Mouse (Mus musculus): ENCODE results near the gene Lck.

Gene Lck

DNA sequence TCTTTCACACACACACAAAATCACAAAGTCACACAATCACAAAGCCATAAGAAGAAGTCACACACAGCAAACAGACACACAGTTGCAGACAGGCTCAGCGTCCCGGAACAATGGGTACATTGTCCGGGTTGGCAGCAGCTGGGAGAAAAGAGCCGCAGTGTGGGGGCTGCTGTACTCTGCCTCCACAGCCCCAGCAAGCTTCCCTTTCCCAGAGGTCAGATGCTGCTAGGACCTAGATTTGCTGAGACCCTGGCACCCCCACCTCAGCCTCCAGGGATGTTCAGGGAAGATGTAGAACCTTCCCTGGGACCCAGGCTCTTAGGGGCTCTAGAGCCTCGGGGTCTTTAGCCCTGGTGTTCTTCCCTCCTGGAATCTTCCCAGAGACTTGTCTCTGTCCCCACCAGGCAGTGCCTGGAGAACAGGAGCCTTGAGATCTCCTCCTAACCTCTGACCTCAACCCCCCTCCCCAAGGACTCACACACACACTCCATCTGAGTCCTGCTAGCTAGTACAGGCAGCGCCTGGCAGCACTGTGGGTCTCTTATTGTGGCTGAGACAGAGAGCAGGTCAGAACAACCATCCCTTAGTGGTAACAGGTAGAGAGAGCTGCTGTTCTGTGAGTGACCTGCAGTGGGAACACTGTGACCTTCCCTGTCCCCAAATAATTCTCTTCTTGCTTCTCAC lies 61.9 kb downstream of the Lck start:
- CTCF ChIA-PET = no interaction called here

DNA sequence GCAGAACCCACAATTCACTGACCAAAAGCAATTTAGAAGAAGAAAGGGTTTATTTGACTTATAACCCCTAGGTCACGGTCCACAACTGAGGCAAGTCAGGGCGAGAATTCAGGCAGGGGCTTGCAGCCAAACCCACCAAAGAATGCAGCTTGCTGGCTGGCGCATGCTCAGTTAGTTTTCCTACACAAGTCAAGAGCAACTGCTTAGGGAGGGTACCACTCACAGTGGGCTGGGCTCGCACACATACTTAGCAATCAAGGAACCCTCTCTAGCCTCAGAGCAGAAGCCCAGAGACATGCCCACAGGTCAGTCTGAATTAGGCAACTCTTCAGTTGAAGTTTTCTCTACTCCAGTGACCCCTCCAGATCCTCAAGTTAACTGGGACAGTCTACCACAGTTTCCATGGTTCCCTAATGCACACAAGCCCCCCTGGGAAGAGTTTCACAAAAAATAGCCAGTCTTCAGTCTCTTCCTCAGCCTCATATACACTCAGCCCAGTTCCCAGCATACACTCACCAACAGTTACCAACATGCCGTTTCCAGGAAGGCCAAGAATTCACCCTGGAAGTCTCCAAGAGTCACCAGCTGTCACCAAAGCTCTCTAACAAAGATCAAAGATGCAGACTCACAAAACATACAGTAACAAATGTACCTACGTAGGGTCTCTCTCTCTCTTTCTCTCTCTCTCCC lies 62.6 kb downstream of the Lck start:
- CTCF ChIA-PET = no interaction called here

DNA sequence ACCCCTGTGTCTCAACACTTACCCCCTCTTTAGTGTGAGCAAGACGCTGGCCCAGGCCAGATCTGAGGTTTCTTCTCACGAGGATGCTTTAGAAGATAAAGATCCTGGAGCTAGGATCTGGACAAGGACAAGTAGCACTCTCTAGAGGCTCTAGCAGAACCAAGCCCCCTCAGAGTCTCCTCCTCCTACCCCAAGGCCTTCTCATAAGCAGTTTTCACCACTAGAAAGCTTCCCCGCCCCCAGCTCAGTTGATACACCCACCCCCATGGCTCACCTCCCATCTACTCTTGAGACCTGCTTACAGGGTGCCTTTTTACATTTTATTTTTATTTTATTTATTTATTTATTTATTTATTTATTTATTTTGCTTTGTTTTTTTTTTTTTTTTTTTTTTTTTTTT lies 63.8 kb downstream of the Lck start:
- CTCF ChIA-PET = interaction anchor here (0.6 to 0.7 kb wide), 2 partner anchors 36 to 130 kb away, joined by 3 to 12 read pairs; no protein-coding TSS in a partner anchor

DNA sequence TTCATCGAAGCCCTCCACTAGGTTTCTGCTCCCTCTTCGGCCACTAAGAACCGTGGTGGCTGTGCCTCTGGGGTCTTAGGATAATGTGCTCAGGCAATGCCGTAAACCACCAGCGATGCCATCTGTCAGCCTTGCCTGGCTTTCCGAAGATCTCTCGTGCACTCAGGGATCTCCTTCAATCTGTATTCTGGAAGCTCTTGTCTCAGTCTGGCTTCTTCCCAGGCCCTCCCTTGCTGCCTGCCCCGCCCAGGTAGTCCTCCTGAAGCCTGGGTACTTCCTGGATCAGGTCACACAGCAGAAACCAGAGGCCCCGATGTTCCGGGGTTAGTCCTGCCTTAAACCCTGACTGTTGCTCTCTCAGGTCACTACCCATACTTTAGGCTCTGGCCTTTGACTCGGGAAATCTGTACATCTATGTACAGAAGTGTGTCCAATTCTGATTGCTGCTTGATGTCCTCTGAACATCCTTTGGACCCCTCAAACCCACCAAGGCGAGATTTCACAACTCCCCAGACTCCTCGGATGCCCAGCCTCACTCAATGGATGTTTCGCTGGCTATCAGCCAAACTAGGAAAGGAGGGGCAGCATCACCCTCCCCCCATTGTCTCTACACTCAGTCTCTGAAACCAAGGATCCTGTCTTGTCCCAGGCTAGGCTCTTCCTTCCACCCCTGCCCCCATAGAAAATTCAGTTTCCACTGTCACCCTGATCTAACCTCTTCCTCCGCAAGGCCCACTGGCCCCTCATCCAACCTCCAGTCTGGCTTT lies 64.4 kb downstream of the Lck start:
- CTCF ChIA-PET = interaction anchor here (0.6 to 0.8 kb wide), 4 partner anchors 16 to 129 kb away, joined by 3 to 13 read pairs (median 8); no protein-coding TSS in a partner anchor

DNA sequence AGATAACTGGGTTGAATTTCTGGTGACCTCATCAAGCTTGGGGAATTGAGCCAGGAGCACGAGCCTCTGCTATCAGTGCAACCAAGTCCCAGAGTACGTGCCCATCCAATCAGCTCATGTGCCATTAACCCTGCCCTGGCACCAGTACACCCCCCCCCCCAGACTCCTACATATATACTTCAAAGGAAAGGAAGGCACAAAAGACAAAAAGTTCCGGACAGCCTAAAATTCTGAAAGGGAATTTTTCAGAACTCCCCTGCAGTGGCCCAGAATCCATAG lies 65.3 kb downstream of the Lck start:
- CTCF ChIA-PET = interaction anchor here (0.7 to 0.8 kb wide), 3 partner anchors 15 to 502 kb away, joined by 3 to 13 read pairs (median 4); no protein-coding TSS in a partner anchor

DNA sequence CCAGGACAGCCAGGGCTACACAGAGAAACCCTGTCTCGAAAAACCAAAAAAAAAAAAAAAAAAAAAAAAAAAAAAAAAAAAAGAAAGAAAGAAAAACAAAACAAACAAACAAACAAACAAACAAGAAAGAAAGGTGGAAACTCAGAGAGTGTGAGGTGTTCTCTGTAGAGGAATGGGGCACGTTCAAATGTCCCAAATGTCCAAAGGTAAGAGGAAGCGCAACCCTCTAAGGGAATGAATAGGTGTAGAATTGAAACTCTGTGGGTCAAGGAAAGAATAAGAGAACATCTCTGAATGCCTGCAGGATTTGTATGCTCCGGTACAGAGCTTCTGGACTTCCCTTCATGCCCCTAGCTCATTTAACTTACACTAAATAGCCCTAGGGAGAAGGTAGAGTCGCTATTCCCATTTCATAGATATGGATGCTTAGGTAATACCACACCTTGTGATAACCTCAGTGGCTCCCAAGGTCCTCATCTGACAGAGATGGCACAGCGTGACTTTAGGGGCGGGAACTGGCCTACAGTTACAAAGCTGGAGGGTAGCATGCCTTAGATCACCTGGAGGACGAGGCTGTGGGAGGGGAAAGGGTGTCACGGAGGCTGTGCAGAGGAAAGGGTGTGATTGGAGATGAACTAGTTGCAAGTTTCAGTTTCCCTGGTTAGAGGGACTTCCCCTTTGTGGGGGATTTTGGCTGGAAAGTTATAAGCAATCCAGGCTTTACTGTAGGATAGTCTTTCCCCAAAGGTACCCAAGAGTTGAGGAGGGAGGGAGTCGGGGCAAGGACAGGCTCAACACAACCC lies 65.8 kb downstream of the Lck start:
- CTCF ChIA-PET = interaction anchor here (0.7 kb wide), 2 partner anchors 14 to 501 kb away, joined by 3 to 4 read pairs; no protein-coding TSS in a partner anchor

DNA sequence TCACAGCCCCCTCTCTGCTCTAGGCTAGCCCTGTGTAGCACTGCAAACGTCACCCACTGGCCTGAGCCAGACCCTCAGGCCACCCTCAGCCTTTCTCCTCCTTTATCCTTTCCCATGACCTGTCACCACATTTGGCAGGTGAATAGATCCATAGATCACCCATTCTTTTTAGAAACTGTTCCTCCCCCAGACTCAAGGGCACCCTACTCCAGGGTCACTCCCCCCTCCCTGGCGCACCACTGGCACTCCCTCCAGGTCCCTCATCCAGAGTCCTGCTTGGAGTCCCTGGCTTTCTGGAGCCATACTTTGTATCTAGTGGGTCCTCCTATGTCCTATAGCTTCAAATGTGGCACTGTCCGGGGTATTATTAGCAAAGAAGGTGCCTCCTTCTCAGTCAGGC lies 67.9 kb downstream of the Lck start:
- CTCF ChIA-PET = no interaction called here

DNA sequence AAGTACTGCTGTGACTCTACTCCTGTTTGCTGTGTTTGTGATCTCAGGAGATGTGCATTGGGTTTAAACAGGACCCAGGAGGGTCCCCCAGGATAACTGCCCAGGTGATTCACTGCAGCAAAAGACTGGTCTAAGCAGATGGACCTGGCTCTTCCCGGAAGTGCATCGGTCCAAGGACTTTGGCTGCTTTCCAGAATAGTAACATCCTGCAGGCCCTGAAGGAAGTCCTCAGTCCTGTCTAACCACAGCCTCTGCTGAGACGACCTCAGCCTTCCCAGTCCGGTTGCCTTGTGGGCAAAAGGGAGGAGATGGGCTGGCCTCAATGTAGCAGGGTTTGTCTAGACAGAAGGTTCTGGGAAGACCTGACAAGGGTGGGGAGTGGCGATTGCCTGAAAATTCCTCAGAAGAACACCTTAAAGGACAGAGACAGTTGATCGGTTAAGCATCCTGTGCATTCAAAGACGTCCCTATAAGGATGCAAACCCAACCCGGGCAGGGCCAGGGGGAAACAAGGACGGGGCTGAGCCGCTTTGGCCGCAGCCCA lies 70.5 kb downstream of the Lck start:
- CTCF ChIA-PET = interaction anchor here (0.7 kb wide), 2 partner anchors 63 to 68 kb away, joined by 4 read pairs; no protein-coding TSS in a partner anchor

DNA sequence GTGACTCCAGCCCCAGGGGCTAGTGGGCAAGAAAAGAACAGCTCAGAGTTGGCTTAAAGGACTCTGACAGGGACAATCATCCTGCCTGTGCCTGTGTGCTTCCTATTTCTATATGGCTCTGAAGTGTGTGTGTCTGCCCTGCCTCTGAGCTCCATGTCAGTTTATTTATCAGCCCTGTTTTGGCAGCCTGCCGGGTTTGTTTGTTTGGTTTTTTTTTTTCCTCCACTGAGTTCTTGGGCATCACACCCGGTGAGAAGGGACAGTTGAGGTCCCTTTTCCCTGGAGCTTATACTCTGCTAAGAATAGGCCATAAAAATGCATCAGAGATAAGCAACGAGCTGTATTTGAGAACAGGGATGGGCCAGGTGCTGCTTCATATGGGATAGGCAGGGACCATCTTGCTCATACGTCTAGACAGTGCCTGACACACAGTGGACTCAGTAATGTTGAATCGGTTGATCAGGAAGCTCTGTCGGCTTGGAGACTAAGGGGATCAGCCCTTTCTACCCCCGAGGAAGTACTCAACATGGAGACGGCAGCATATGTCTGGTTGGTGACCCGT lies 71.0 kb downstream of the Lck start:
- CTCF ChIA-PET = interaction anchor here (0.7 kb wide), 1 partner anchor 68 kb away, joined by 4 read pairs; no protein-coding TSS in a partner anchor

DNA sequence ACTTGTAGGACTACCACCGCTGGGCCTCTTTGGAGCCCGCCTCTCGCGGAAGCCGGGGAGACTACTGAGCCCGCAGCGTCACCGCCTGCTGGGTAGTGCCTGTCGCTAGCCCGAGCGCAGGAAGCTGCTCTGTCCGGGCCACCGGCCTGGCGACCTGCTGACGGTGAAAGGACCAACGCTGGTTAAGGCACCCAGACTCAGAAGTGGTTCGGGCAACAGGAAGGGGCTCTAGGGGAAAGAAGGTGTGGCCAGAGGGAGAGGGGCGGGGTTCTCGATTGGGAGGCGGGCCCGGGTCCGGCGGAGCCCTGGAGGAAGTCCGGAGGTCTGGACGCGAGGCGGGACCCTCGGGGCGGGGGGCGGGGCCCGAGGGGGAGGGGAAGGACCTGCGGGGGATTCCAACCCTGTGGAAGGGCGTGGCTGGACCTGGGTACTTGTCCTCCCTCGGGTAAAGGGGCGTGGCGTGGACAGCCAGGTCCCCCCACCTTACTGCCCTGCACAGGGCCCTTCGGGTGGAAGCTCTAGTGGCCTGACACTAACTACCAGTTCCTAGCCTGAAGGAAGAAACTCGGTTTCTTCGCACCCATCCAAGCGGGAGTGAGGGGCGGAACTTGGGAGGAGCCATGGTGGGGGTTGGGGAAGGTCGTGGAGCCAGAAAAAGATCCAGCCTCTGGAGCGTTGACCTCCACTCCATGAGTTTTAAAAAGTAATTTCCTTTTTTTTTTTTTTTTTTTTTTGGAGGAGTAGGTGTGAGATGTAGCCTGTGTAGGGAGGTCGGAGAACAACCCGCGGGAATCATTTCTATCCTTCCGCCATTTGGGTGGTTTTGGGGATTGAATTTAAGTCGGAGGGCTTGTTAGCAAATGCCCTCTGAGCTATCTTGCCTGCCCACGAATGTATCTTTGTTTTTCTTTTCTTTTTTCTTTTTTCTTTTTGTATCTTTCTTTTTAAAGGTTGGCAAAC lies 72.6 kb downstream of the Lck start:
- CTCF ChIA-PET = interaction anchor here (0.7 kb wide), 1 partner anchor 99 kb away, joined by 18 read pairs; no protein-coding TSS in a partner anchor

DNA sequence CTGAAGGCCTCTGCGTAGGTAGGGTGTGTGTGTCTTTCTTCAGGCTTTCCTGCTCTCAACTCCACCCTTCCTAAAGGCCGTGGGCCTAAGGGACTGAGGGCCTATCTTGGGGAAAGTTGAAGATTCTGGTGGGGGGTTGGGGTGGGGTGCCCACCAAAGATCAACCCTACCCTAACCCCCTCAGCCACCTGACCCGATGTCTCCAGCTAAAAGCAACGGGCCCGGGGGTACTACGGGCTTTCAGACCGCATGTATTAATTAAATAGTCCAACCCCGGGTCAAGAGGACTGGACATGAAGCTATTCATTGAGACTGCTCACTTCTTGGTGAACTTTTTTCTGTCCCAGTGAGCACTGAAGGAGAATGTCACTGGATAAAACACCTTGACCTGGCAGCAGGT lies 73.4 kb downstream of the Lck start:
- CTCF ChIA-PET = no interaction called here

DNA sequence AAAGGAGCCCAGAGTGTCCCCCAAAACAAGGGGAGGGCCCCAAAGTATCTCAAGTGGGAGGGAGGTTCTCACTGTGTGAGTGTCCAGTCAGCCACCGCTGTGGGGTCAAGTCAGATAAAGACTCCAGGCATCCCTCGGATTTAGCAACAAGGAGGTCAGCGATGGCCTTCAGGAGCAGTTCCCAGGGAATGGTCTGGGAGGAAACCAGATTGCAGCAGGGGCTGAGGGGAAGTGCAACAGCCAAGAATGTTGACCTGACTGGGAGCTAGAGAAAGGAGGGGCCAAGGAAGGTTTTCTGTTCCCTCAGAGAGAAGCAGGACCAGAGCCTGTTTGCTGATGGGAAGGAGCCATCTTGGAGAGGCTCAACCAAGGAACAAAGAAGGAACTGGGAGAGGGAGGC lies 74.5 kb downstream of the Lck start:
- CTCF ChIA-PET = no interaction called here
